Mouse (Mus musculus) right cerebral cortex, postnatal 36 days (tissue): ENCODE measurements around the gene Tnnc1.

Source experiments
- DNase-seq, 2 experiments: peaks; one replicate each; pipeline ENCODE4 v3.0.0; 2022; ENCODE audit warnings: low spot score in 2 of 2, mixed read lengths in 1 of 2

Tnnc1 gene

DNA sequence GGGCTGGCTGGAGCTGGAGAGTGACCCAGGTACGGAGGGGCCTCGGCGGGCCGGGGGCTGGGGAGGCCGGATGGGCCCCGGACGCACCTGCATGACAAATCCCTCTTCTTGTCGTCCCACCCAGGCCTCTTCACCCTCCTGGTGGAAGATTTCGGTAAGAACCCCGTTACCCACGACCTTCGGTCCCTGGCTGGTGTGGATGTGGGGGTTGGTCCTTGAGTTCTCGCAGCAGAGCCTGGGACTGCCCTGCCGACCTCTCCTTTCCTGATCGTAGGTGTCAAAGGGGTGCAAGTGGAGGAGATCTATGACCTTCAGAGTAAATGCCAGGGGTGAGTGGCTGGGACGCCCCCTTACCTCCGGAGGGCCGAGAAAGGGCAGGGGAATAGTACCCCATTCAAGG is 43.5 kb downstream of the Tnnc1 start:
- no peak for DNase-seq

DNA sequence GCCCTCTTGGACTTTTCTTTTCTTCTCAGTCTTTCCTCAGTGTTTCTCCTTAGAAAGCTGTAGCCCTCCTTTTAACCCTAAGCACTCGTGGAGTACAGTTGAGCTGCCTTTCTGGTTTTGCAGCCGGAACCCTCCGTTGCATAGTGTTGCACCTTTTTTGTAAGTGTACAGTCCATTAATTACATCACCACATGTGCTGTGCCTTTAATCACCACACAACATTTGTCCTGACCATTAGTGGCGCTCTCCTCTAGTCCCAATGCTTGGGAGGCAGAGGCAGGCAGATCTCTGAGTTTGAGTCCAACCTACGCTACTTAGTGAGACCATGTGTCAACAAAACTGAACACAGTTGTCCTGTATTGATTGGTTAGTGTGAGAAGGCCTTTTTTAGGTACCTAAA is 44.0 kb downstream of the Tnnc1 start:
- DNase-seq: no peak

DNA sequence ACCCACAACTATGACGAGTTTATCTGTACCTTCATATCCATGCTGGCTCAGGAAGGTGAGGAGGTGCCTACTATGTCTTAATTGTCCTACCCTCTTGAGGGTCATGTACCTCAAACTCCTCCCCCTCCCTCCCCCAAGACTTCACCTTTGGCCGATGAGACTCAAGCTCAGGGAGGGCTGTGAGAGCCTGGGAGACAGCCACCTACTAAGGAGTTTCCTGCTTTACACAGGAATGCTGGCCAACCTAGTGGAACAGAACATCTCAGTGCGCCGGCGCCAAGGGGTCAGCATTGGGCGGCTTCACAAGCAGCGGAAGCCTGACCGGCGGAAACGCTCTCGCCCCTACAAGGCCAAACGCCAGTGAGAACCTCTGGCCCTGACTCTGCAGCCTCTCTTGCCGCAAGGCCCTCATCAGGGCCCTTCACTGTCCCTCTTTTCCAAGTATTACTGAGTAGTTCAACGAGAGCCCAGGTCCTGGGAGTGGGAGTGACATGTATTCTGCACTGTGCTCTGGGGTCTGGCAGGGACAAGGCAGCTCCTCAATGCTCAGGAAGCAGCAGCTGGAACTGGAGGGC is 50.5 kb downstream of the Tnnc1 start:
- DNase-seq: no peak

DNA sequence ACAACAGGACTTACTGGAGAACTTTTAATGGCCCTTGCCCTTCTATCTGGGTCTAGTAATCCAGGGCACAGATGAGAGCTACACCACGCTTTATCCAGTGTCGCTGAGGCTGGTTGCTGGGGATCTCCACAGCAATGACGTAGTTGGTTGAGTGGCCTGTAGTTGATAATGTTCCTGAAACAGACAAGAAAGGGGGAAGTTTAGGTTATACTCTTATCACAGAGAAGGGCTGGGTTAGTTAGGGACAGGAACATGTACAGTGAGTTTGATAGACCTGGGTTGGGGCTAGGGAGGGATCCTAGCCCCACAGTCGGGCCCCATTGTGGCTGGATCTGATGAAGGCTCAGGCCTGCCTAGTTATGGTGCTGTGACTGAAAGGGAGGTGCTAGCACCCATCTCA is 52.3 kb downstream of the Tnnc1 start:
- no peak for DNase-seq

DNA sequence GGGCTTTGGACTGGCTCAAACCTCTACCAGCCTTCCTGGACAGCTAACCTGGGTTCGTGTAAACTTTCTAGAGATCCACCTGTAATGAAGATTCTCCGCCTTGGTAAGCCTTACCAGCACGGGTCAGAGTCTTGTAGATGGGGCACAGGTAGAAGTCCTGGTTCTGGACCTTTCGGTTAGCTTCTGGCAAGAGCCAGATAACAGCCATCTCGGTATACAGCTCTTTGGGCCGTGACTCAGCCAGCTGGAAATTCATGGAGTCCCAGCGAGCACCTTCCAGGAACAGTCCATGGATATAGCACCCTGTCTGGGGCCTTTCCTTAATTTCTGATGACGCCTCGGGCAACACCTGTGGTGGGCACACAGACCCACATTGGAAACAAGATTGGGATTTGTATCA is 52.8 kb downstream of the Tnnc1 start:
- DNase-seq: no peak
